Mouse (Mus musculus): Measurements from ENCODE around the gene Tmem141. TPM values are rescaled to one million over a fixed set of nuclear protein-coding genes. Genes with fewer than 3 reads are reported as not detected.

Tmem141 gene
- polyA plus RNA-seq, 2 experiments: 26.8 to 30.3 TPM

DNA sequence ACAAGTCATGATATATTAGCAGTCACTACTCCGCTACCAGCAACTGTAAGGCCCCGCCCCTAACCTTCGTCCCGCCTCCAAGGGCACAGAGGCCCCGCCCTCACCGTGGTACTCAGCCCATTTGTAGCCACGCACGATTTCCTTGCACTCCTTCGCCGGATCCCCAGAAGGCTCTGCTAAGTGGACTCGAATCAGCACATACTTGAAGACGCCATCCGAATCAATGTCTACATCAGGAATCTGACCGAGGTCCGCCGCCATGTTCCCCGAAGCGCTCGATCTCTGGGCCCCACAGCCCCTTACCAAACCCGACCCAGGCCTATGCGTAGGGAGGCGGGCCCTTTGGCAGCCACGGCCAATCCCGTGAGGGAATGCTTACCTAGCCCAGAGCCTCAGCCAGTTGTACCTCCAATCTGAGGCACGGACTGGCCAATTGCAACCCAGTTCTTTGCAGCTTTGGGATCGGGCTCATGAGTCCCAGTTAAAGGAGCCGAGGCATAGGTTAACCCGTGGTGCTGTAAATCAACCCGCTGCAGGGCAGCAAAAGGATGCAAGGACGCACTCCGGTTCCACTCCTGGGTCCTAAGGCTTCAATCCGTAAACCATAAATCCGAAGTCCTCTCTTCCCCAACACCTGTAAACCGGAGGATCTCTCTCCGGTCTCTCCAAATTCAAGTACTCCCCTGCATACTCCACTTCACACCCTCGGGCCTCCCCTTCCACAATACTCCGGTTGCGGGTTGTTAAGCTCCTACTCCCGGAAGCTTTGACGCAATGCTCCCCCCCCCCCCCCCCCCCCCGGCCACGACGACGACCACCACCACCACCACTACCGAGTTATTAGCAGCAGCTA lies 47.0 kb downstream of the Tmem141 start, which contains the start of the genes Mamdc4 and Phpt1:
Gene Mamdc4, minus strand, starts transcription at position 267 of the 853 bp plus-strand sequence.
Gene Phpt1, minus strand, starts transcription at position 646 of the 853 bp plus-strand sequence.
- peak; percentile 98 for ATAC-seq (ENCODE audit: low FRiP score, low read depth)
- peak; percentile 76; the same call in 1 of the 2 replicates for TF ChIP-seq POLR2A (IDR thresholded peaks at IDR 0.05; ENCODE audit: borderline replicate concordance, extremely low read depth, insufficient read depth, insufficient read length)
- Histone ChIP-seq H3K27me3 (ENCODE audit: control insufficient read depth, insufficient read depth, low read length) (peaks cover 38% of the 10 kb centered on the region), H3K4me2 (replicated peaks; ENCODE audit: low read depth, low read length, severe bottlenecking) (peak within 1 kb of the TSS; percentile 89), H3K9me3 (ENCODE audit: control insufficient read depth, low read length) (no peaks in the 10 kb centered on the region), H3K27ac (replicated peaks; ENCODE audit: low read depth, low read length) (peak within 1 kb of the TSS; percentile 83), H3K36me3 (ENCODE audit: control insufficient read depth, insufficient read depth, low read length) (peaks cover 28% of the 10 kb centered on the region), H3K9ac (ENCODE audit: low read depth, low read length, severe bottlenecking) (peak within 1 kb of the TSS; percentile 58), H3K4me3 (replicated peaks; ENCODE audit: low read length) (peak within 1 kb of the TSS; percentile 48), H3K4me1 (ENCODE audit: control insufficient read depth, insufficient read depth, low read length) (peaks cover 43% of the 10 kb centered on the region)
- DNase-seq (ENCODE audit: low spot score): peak; percentile 99
- under 1% methylated on average over 40 of the region's 45 CpGs for WGBS

DNA sequence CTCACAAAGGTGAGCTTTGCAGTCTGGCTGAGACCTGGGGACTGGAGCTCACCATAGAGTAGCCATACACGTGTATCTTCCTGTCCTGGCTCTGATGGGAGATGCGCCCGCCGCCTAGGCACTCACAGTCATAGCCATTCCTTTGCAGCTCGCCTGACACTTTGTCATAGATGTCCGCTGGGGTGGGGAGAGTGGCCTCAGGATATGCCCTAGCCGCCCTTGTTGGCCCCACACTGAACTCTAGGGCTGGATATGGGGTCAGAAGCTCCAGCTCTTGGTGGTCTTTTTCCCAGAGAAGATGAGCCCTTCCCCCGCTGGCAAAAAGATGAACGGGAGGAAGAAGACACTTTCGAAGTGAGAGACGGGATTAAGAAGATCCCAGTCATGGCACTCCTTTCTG lies 47.7 kb downstream of the Tmem141 start:
- WGBS: 13% methylated on average over 11 of the region's 11 CpGs
- no peak for ATAC-seq (ENCODE audit: low FRiP score, low read depth)
- Histone ChIP-seq H3K36me3 (ENCODE audit: control insufficient read depth, insufficient read depth, low read length) (peaks cover 34% of the 10 kb centered on the region), H3K27me3 (ENCODE audit: control insufficient read depth, insufficient read depth, low read length) (peaks cover 31% of the 10 kb centered on the region), H3K4me2 (replicated peaks; ENCODE audit: low read depth, low read length, severe bottlenecking) (peak overlapping the region; percentile 89), H3K4me1 (ENCODE audit: control insufficient read depth, insufficient read depth, low read length) (peaks cover 38% of the 10 kb centered on the region), H3K27ac (replicated peaks; ENCODE audit: low read depth, low read length) (no peak overlapping the region), H3K9me3 (ENCODE audit: control insufficient read depth, low read length) (no peaks in the 10 kb centered on the region), H3K9ac (ENCODE audit: low read depth, low read length, severe bottlenecking) (peak overlapping the region; percentile 55), H3K4me3 (replicated peaks; ENCODE audit: low read length) (peak overlapping the region; percentile 48)
- TF ChIP-seq POLR2A (IDR thresholded peaks at IDR 0.05; ENCODE audit: borderline replicate concordance, extremely low read depth, insufficient read depth, insufficient read length): no peak
- no peak for DNase-seq (ENCODE audit: low spot score)

DNA sequence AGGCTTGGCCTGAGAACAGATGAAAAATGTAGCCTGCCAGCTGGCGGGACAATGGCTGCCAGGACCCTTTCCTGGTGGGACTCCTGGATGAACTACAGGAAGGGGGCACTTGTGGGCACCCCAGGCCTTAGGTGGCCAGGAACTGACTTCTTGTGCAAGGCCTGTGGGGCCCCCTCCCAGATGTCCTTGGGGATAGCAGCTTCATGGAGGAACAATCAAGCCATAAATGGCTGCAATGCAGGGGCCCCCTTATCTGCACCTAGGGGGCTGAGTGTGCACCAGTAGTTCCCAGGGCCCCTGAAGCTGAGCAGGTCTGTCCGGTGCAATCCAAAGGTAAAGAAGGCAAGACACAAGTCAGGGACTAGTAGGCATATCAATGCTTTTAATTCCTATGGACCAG lies 48.7 kb downstream of the Tmem141 start:
- ATAC-seq (ENCODE audit: low FRiP score, low read depth): no peak
- H3K27me3 ChIP-seq (ENCODE audit: control insufficient read depth, insufficient read depth, low read length): peaks cover 21% of the 10 kb centered on the region
- no peak for TF ChIP-seq POLR2A (IDR thresholded peaks at IDR 0.05; ENCODE audit: borderline replicate concordance, extremely low read depth, insufficient read depth, insufficient read length)
- no peaks in the 10 kb centered on the region for H3K9me3 ChIP-seq (ENCODE audit: control insufficient read depth, low read length)
- peaks cover 39% of the 10 kb centered on the region for H3K36me3 ChIP-seq (ENCODE audit: control insufficient read depth, insufficient read depth, low read length)
- 0 out of 2 replicates have a peak overlapping the region, but pooled peaks have one; percentile 48 for H3K4me3 ChIP-seq (replicated peaks; ENCODE audit: low read length)
- DNase-seq (ENCODE audit: low spot score): no peak
- H3K27ac ChIP-seq (replicated peaks; ENCODE audit: low read depth, low read length): no peak overlapping the region
- no peak overlapping the region for H3K9ac ChIP-seq (ENCODE audit: low read depth, low read length, severe bottlenecking)
- H3K4me2 ChIP-seq (replicated peaks; ENCODE audit: low read depth, low read length, severe bottlenecking): no peak overlapping the region
- peaks cover 38% of the 10 kb centered on the region for H3K4me1 ChIP-seq (ENCODE audit: control insufficient read depth, insufficient read depth, low read length)
- WGBS: 89% methylated on average over 2 of the region's 2 CpGs

DNA sequence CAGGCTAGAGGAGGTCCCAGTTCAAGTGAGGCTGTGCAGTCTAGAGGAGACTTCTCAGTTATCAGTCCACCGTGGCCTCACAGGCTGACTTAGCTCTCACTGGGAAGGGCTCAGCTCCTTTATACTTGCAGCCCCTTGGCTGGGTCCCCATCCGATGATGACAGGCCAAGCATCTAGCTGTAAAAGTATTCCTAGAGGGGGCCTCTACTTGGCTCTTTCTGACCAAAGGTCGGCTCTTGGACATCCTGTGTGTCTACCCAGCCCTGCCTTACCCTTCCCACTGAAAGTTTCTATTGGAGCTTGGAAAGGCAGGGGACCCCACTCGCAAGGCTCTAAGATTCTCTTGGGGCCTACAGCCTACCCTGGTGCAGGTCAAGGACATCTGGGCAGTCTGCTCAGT lies 50.6 kb downstream of the Tmem141 start:
- no peak for TF ChIP-seq POLR2A (IDR thresholded peaks at IDR 0.05; ENCODE audit: borderline replicate concordance, extremely low read depth, insufficient read depth, insufficient read length)
- no peak for DNase-seq (ENCODE audit: low spot score)
- H3K4me2 ChIP-seq (replicated peaks; ENCODE audit: low read depth, low read length, severe bottlenecking): no peak overlapping the region
- peaks cover 55% of the 10 kb centered on the region for H3K36me3 ChIP-seq (ENCODE audit: control insufficient read depth, insufficient read depth, low read length)
- no peak overlapping the region for H3K9ac ChIP-seq (ENCODE audit: low read depth, low read length, severe bottlenecking)
- H3K4me1 ChIP-seq (ENCODE audit: control insufficient read depth, insufficient read depth, low read length): peaks cover 20% of the 10 kb centered on the region
- H3K4me3 ChIP-seq (replicated peaks; ENCODE audit: low read length): no peak overlapping the region
- H3K27me3 ChIP-seq (ENCODE audit: control insufficient read depth, insufficient read depth, low read length): peaks cover 2% of the 10 kb centered on the region; the same call in 1 of the 2 replicates
- H3K27ac ChIP-seq (replicated peaks; ENCODE audit: low read depth, low read length): no peak overlapping the region
- no peak for ATAC-seq (ENCODE audit: low FRiP score, low read depth)
- H3K9me3 ChIP-seq (ENCODE audit: control insufficient read depth, low read length): no peaks in the 10 kb centered on the region
- WGBS: 84% methylated on average over 4 of the region's 4 CpGs

Other genes starting within 250 kb of the Tmem141 start
Only the 30 nearest of the 33 such genes appear.
- 76.2 TPM in 2 replicates for gene Npdc1, start 222.7 kb downstream of the Tmem141 start, polyA plus RNA-seq (2012; rRNA removed)
- gene Npdc1, start 222.7 kb downstream of the Tmem141 start, polyA plus RNA-seq (2014; fragmentation: Nextera tagmentation; extraction: Ambion mirVana): 38.9 and 42.9 TPM in 2 replicates
- 0.05 and 0.11 TPM in 2 replicates for gene Fut7, start 198.7 kb downstream of the Tmem141 start, polyA plus RNA-seq (2012; rRNA removed)
- not detected in 2 replicates for gene Fut7, start 198.7 kb downstream of the Tmem141 start, polyA plus RNA-seq (2014; fragmentation: Nextera tagmentation; extraction: Ambion mirVana)
- gene Abca2, start 193.3 kb downstream of the Tmem141 start, polyA plus RNA-seq (2012; rRNA removed): 15.3 and 17.4 TPM in 2 replicates
- 5.9 and 7.4 TPM in 2 replicates for gene Abca2, start 193.3 kb downstream of the Tmem141 start, polyA plus RNA-seq (2014; fragmentation: Nextera tagmentation; extraction: Ambion mirVana)
- gene Clic3, start 165.2 kb downstream of the Tmem141 start, polyA plus RNA-seq (2012; rRNA removed): 7.7 and 10.9 TPM in 2 replicates
- gene Clic3, start 165.2 kb downstream of the Tmem141 start, polyA plus RNA-seq (2014; fragmentation: Nextera tagmentation; extraction: Ambion mirVana): 13.4 and 22.5 TPM in 2 replicates
- gene Paxx, start 160.9 kb downstream of the Tmem141 start, polyA plus RNA-seq (2012; rRNA removed): 65.6 and 71.0 TPM in 2 replicates
- gene Paxx, start 160.9 kb downstream of the Tmem141 start, polyA plus RNA-seq (2014; fragmentation: Nextera tagmentation; extraction: Ambion mirVana): 34.0 and 44.9 TPM in 2 replicates
- 0.87 and 2.4 TPM in 2 replicates for gene Ptgds, start 152.0 kb downstream of the Tmem141 start, polyA plus RNA-seq (2012; rRNA removed)
- gene Ptgds, start 152.0 kb downstream of the Tmem141 start, polyA plus RNA-seq (2014; fragmentation: Nextera tagmentation; extraction: Ambion mirVana): 4.0 and 4.1 TPM in 2 replicates
- not detected in 2 replicates for gene Lcn12, start 128.1 kb downstream of the Tmem141 start, polyA plus RNA-seq (2012; rRNA removed)
- not detected in 2 replicates for gene Lcn12, start 128.1 kb downstream of the Tmem141 start, polyA plus RNA-seq (2014; fragmentation: Nextera tagmentation; extraction: Ambion mirVana)
- 46.2 and 49.2 TPM in 2 replicates for gene Fbxw5, start 121.3 kb downstream of the Tmem141 start, polyA plus RNA-seq (2012; rRNA removed)
- gene Fbxw5, start 121.3 kb downstream of the Tmem141 start, polyA plus RNA-seq (2014; fragmentation: Nextera tagmentation; extraction: Ambion mirVana): 70.0 and 76.9 TPM in 2 replicates
- gene C8g, start 120.3 kb downstream of the Tmem141 start, polyA plus RNA-seq (2012; rRNA removed): 4.2 and 5.5 TPM in 2 replicates
- 4.4 and 4.6 TPM in 2 replicates for gene C8g, start 120.3 kb downstream of the Tmem141 start, polyA plus RNA-seq (2014; fragmentation: Nextera tagmentation; extraction: Ambion mirVana)
- 18.0 and 18.9 TPM in 2 replicates for gene Traf2, start 75.1 kb downstream of the Tmem141 start, polyA plus RNA-seq (2012; rRNA removed)
- gene Traf2, start 75.1 kb downstream of the Tmem141 start, polyA plus RNA-seq (2014; fragmentation: Nextera tagmentation; extraction: Ambion mirVana): 29.2 and 35.6 TPM in 2 replicates
- 116 and 174 TPM in 2 replicates for gene Edf1, start 64.2 kb downstream of the Tmem141 start, polyA plus RNA-seq (2012; rRNA removed)
- 325 and 331 TPM in 2 replicates for gene Edf1, start 64.2 kb downstream of the Tmem141 start, polyA plus RNA-seq (2014; fragmentation: Nextera tagmentation; extraction: Ambion mirVana)
- gene Mamdc4, start 47.2 kb downstream of the Tmem141 start, polyA plus RNA-seq (2012; rRNA removed): 10.9 and 15.0 TPM in 2 replicates
- 1.4 and 1.8 TPM in 2 replicates for gene Mamdc4, start 47.2 kb downstream of the Tmem141 start, polyA plus RNA-seq (2014; fragmentation: Nextera tagmentation; extraction: Ambion mirVana)
- gene Phpt1, start 46.8 kb downstream of the Tmem141 start, polyA plus RNA-seq (2012; rRNA removed): 137 and 139 TPM in 2 replicates
- 167 and 176 TPM in 2 replicates for gene Phpt1, start 46.8 kb downstream of the Tmem141 start, polyA plus RNA-seq (2014; fragmentation: Nextera tagmentation; extraction: Ambion mirVana)
- gene Ajm1, start 40.2 kb downstream of the Tmem141 start, polyA plus RNA-seq (2012; rRNA removed): 2.5 and 3.5 TPM in 2 replicates
- 0.18 and 0.19 TPM in 2 replicates for gene Ajm1, start 40.2 kb downstream of the Tmem141 start, polyA plus RNA-seq (2014; fragmentation: Nextera tagmentation; extraction: Ambion mirVana)
- gene Rabl6, start 13.5 kb downstream of the Tmem141 start, polyA plus RNA-seq (2012; rRNA removed): 99.4 and 110 TPM in 2 replicates
- gene Rabl6, start 13.5 kb downstream of the Tmem141 start, polyA plus RNA-seq (2014; fragmentation: Nextera tagmentation; extraction: Ambion mirVana): 74.8 and 80.7 TPM in 2 replicates
- gene Ccdc183, start 4.3 kb downstream of the Tmem141 start, polyA plus RNA-seq (2012; rRNA removed): 0.03 TPM in 2 replicates
- gene Ccdc183, start 4.3 kb downstream of the Tmem141 start, polyA plus RNA-seq (2014; fragmentation: Nextera tagmentation; extraction: Ambion mirVana): 0.19 and 0.28 TPM in 2 replicates
- 0.92 and 0.98 TPM in 2 replicates for gene Fcna, start 6.0 kb upstream of the Tmem141 start, polyA plus RNA-seq (2012; rRNA removed)
- gene Fcna, start 6.0 kb upstream of the Tmem141 start, polyA plus RNA-seq (2014; fragmentation: Nextera tagmentation; extraction: Ambion mirVana): 2.0 TPM in 2 replicates
- gene Lcn8, start 31.1 kb upstream of the Tmem141 start, polyA plus RNA-seq (2012; rRNA removed): 0.13 and 0.29 TPM in 2 replicates
- gene Lcn8, start 31.1 kb upstream of the Tmem141 start, polyA plus RNA-seq (2014; fragmentation: Nextera tagmentation; extraction: Ambion mirVana): 0.72 TPM in 1 of 2 replicates, not detected in the other
- 0.26 TPM in 1 of 2 replicates, not detected in the other for gene Lcn5, start 35.9 kb upstream of the Tmem141 start, polyA plus RNA-seq (2012; rRNA removed)
- gene Lcn5, start 35.9 kb upstream of the Tmem141 start, polyA plus RNA-seq (2014; fragmentation: Nextera tagmentation; extraction: Ambion mirVana): not detected in 2 replicates
- gene Lcn6, start 54.8 kb upstream of the Tmem141 start, polyA plus RNA-seq (2012; rRNA removed): not detected in 2 replicates
- not detected in 2 replicates for gene Lcn6, start 54.8 kb upstream of the Tmem141 start, polyA plus RNA-seq (2014; fragmentation: Nextera tagmentation; extraction: Ambion mirVana)
- not detected in 2 replicates for gene Lcn10, start 60.7 kb upstream of the Tmem141 start, polyA plus RNA-seq (2012; rRNA removed)
- not detected in 2 replicates for gene Lcn10, start 60.7 kb upstream of the Tmem141 start, polyA plus RNA-seq (2014; fragmentation: Nextera tagmentation; extraction: Ambion mirVana)
- not detected in 2 replicates for gene Obp2a, start 78.0 kb upstream of the Tmem141 start, polyA plus RNA-seq (2012; rRNA removed)
- gene Obp2a, start 78.0 kb upstream of the Tmem141 start, polyA plus RNA-seq (2014; fragmentation: Nextera tagmentation; extraction: Ambion mirVana): not detected in 2 replicates
- gene Bmyc, start 84.7 kb upstream of the Tmem141 start, polyA plus RNA-seq (2012; rRNA removed): 66.3 and 75.3 TPM in 2 replicates
- 93.1 and 93.5 TPM in 2 replicates for gene Bmyc, start 84.7 kb upstream of the Tmem141 start, polyA plus RNA-seq (2014; fragmentation: Nextera tagmentation; extraction: Ambion mirVana)
- gene Obp2b, start 115.0 kb upstream of the Tmem141 start, polyA plus RNA-seq (2012; rRNA removed): not detected in 2 replicates
- gene Obp2b, start 115.0 kb upstream of the Tmem141 start, polyA plus RNA-seq (2014; fragmentation: Nextera tagmentation; extraction: Ambion mirVana): not detected in 2 replicates
- not detected in 2 replicates for gene Lcn3, start 143.6 kb upstream of the Tmem141 start, polyA plus RNA-seq (2012; rRNA removed)
- gene Lcn3, start 143.6 kb upstream of the Tmem141 start, polyA plus RNA-seq (2014; fragmentation: Nextera tagmentation; extraction: Ambion mirVana): not detected in 2 replicates
- not detected in 2 replicates for gene Lcn11, start 155.0 kb upstream of the Tmem141 start, polyA plus RNA-seq (2012; rRNA removed)
- gene Lcn11, start 155.0 kb upstream of the Tmem141 start, polyA plus RNA-seq (2014; fragmentation: Nextera tagmentation; extraction: Ambion mirVana): not detected in 2 replicates
- not detected in 2 replicates for gene Gm13539, start 160.3 kb upstream of the Tmem141 start, polyA plus RNA-seq (2012; rRNA removed)
- gene Gm13539, start 160.3 kb upstream of the Tmem141 start, polyA plus RNA-seq (2014; fragmentation: Nextera tagmentation; extraction: Ambion mirVana): not detected in 2 replicates
- gene Glt6d1, start 193.8 kb upstream of the Tmem141 start, polyA plus RNA-seq (2012; rRNA removed): not detected in 2 replicates
- not detected in 2 replicates for gene Glt6d1, start 193.8 kb upstream of the Tmem141 start, polyA plus RNA-seq (2014; fragmentation: Nextera tagmentation; extraction: Ambion mirVana)
- gene Lcn9, start 201.1 kb upstream of the Tmem141 start, polyA plus RNA-seq (2012; rRNA removed): 0.12 TPM in 1 of 2 replicates, not detected in the other
- gene Lcn9, start 201.1 kb upstream of the Tmem141 start, polyA plus RNA-seq (2014; fragmentation: Nextera tagmentation; extraction: Ambion mirVana): not detected in 2 replicates
- gene Sohlh1, start 225.2 kb upstream of the Tmem141 start, polyA plus RNA-seq (2012; rRNA removed): 0.18 and 0.28 TPM in 2 replicates
- gene Sohlh1, start 225.2 kb upstream of the Tmem141 start, polyA plus RNA-seq (2014; fragmentation: Nextera tagmentation; extraction: Ambion mirVana): 0.14 and 0.46 TPM in 2 replicates